Mouse (Mus musculus) thymus, adult 2 months (tissue): ENCODE data around the gene Cep89.

Source experiments
- CTCF ChIP-seq: fragments of 200-500 bp; IDR thresholded peaks from 2 replicates; pipeline ENCODE4 v1.5.1; 2012; ENCODE audit warnings: mild to moderate bottlenecking, control low read depth, low read length, moderate library complexity, borderline replicate concordance; ENCODE audit not compliant: control insufficient read depth, poor library complexity, insufficient read depth; ENCODE audit errors: extremely low read depth
- POLR2A ChIP-seq: fragments of 200-500 bp; IDR thresholded peaks from 2 replicates; pipeline ENCODE4 v1.6.1; 2012; ENCODE audit warnings: mild to moderate bottlenecking, low read length, control low read depth, moderate library complexity; ENCODE audit not compliant: control insufficient read depth, poor library complexity, insufficient read depth; ENCODE audit errors: extremely low read depth

- TF ChIP-seq POLR2A (no peak), CTCF (no peak)
Measured at GRCm38 (mm10) chr7:35415801-35416653, 19.2 kb downstream of the Cep89 start.
